Mouse (Mus musculus) retina, postnatal 1 day (tissue): ENCODE results near the gene Scrn1.

Experiments used
- DNase-seq: peaks from one replicate; pipeline ENCODE4 v3.0.0-alpha.2; 2012

Gene Scrn1

GRCm38 (mm10) chr6:54565665-54566545 is at the start of gene Scrn1:
Scrn1 (minus strand) TSS chr6:54566489.
- DNase-seq, result peak; percentile 91

- no peak for DNase-seq
Observed at GRCm38 (mm10) chr6:54606241-54606640, 40.0 kb upstream of the Scrn1 start.

GRCm38 (mm10) chr6:54604001-54604715 is 37.9 kb upstream of the Scrn1 start:
- no peak for DNase-seq

- no peak for DNase-seq
Observed at GRCm38 (mm10) chr6:54602891-54603290, 36.6 kb upstream of the Scrn1 start.

- no peak for DNase-seq
Observed at GRCm38 (mm10) chr6:54600681-54601347, 34.5 kb upstream of the Scrn1 start.

GRCm38 (mm10) chr6:54597711-54598110 is 31.4 kb upstream of the Scrn1 start:
- no peak for DNase-seq

- no peak for DNase-seq
Observed at GRCm38 (mm10) chr6:54597208-54597607, 30.9 kb upstream of the Scrn1 start, which contains the start of gene Fkbp14. Fkbp14 (minus strand) TSS chr6:54597308.

- DNase-seq, result no peak
Observed at GRCm38 (mm10) chr6:54595330-54595878, 29.1 kb upstream of the Scrn1 start.

GRCm38 (mm10) chr6:54594469-54595329 is 28.4 kb upstream of the Scrn1 start, which contains the start of gene Plekha8:
Plekha8 (plus strand) TSS chr6:54595111.
- DNase-seq, result peak; percentile 96

- DNase-seq, result no peak
Observed at GRCm38 (mm10) chr6:54593766-54594468, 27.6 kb upstream of the Scrn1 start.

GRCm38 (mm10) chr6:54592938-54593535 is 26.7 kb upstream of the Scrn1 start:
- peak; percentile 95 for DNase-seq

- DNase-seq, result no peak
Observed at GRCm38 (mm10) chr6:54591778-54592177, 25.5 kb upstream of the Scrn1 start.

- no peak for DNase-seq
Observed at GRCm38 (mm10) chr6:54590691-54591090, 24.4 kb upstream of the Scrn1 start.

GRCm38 (mm10) chr6:54588212-54588611 is 21.9 kb upstream of the Scrn1 start:
- DNase-seq, result no peak

GRCm38 (mm10) chr6:54587683-54588082 is 21.4 kb upstream of the Scrn1 start:
- no peak for DNase-seq

GRCm38 (mm10) chr6:54586911-54587310 is 20.6 kb upstream of the Scrn1 start:
- peak; percentile 45 for DNase-seq

GRCm38 (mm10) chr6:54586175-54586574 is 19.9 kb upstream of the Scrn1 start:
- peak; percentile 80 for DNase-seq

GRCm38 (mm10) chr6:54573218-54573955 is 7.1 kb upstream of the Scrn1 start:
- peak; percentile 78 for DNase-seq

- peak; percentile 56 for DNase-seq
Observed at GRCm38 (mm10) chr6:54569776-54570175, 3.5 kb upstream of the Scrn1 start.

- DNase-seq, result no peak
Observed at GRCm38 (mm10) chr6:54566546-54566919, 244 bp upstream of the Scrn1 start.
